In genomic region chr8:125133685-125134114, GRCm38 (mm10) we compare ENCODE assay signal across 11 mouse cellular contexts.
DNase-seq lines count a peak whose midpoint lies in the region; ATAC-seq and TF ChIP-seq lines count a peak whose summit lies in the region.
"Had no signal": no experiment of that assay in that cellular context is flagged by ENCODE, and none has a peak within 500 bp of the region (broad histone marks: within the 10 kb centered on the region; RNA-seq: fewer than 3 reads in every experiment).

No protein-coding gene starts in this region.

- no peak for ATAC-seq in lung, embryonic 14.5 days (ENCODE audit: insufficient read depth)
- ATAC-seq in neural tube, embryonic 15.5 days (ENCODE audit: low FRiP score): no peak
- ATAC-seq in hindbrain, embryonic 11.5 days (ENCODE audit: low FRiP score): no peak
- no peak for ATAC-seq in inflammation-experienced regulatory T-cells, adult 6 months
- ATAC-seq: Patski had no signal

- no peak overlapping the region for H3K27ac ChIP-seq in lung, embryonic 14.5 days (ENCODE audit: low read depth)
- H3K27ac ChIP-seq in neural tube, embryonic 15.5 days (replicated peaks): no peak overlapping the region
- H3K27ac ChIP-seq in hindbrain, embryonic 11.5 days (ENCODE audit: low read depth, low read length): no peak overlapping the region
- H3K27ac ChIP-seq: midbrain, embryonic 12.5 days had no signal

- H3K9ac ChIP-seq in lung, embryonic 14.5 days: no peak overlapping the region
- H3K9ac ChIP-seq in neural tube, embryonic 15.5 days (replicated peaks): no peak overlapping the region
- H3K9ac ChIP-seq in hindbrain, embryonic 11.5 days (ENCODE audit: low read depth, low read length): no peak overlapping the region
- H3K9ac ChIP-seq: midbrain, embryonic 12.5 days had no signal

- H3K27me3 ChIP-seq in lung, embryonic 14.5 days (ENCODE audit: insufficient read depth, low read length): no peaks in the 10 kb centered on the region
- 0 out of 2 replicates have a peak, but pooled peaks cover 8% of the 10 kb centered on the region for H3K27me3 ChIP-seq in neural tube, embryonic 15.5 days (replicated peaks)
- no peaks in the 10 kb centered on the region for H3K27me3 ChIP-seq in hindbrain, embryonic 11.5 days (ENCODE audit: control insufficient read depth, insufficient read depth, low read length)

- H3K9me3 ChIP-seq in lung, embryonic 14.5 days (ENCODE audit: low read depth, low read length): no peaks in the 10 kb centered on the region
- no peaks in the 10 kb centered on the region for H3K9me3 ChIP-seq in neural tube, embryonic 15.5 days (replicated peaks)
- H3K9me3 ChIP-seq in hindbrain, embryonic 11.5 days (ENCODE audit: control insufficient read depth, low read length): no peaks in the 10 kb centered on the region
- H3K9me3 ChIP-seq: midbrain, embryonic 12.5 days had no signal

- TF ChIP-seq POLR2A in lung, adult 2 months (IDR thresholded peaks at IDR 0.05; ENCODE audit: borderline replicate concordance, extremely low read depth, low read depth, low read length): no peak; the same call in 1 of the 2 replicates

- no peaks in the 10 kb centered on the region for H3K36me3 ChIP-seq in lung, embryonic 14.5 days (ENCODE audit: insufficient read depth)
- H3K36me3 ChIP-seq in neural tube, embryonic 15.5 days: no peaks in the 10 kb centered on the region
- H3K36me3 ChIP-seq in hindbrain, embryonic 11.5 days (ENCODE audit: control insufficient read depth, insufficient read depth, low read length): no peaks in the 10 kb centered on the region
- H3K36me3 ChIP-seq: midbrain, embryonic 12.5 days had no signal

- H3K4me1 ChIP-seq in lung, embryonic 14.5 days (ENCODE audit: insufficient read depth): no peaks in the 10 kb centered on the region
- no peaks in the 10 kb centered on the region for H3K4me1 ChIP-seq in lung, adult 2 months (ENCODE audit: control insufficient read depth, insufficient read depth, low read length)
- peaks cover 8% of the 10 kb centered on the region for H3K4me1 ChIP-seq in neural tube, embryonic 15.5 days
- peaks cover 3% of the 10 kb centered on the region; the same call in 1 of the 2 replicates for H3K4me1 ChIP-seq in hindbrain, embryonic 11.5 days (replicated peaks; ENCODE audit: control insufficient read depth, insufficient read depth, low read length)

- H3K4me3 ChIP-seq in lung, embryonic 14.5 days (ENCODE audit: low read depth, low read length): no peak overlapping the region
- no peak overlapping the region for H3K4me3 ChIP-seq in lung, adult 2 months (replicated peaks; ENCODE audit: extremely low read depth, low read depth, low read length)
- no peak overlapping the region for H3K4me3 ChIP-seq in neural tube, embryonic 15.5 days (replicated peaks)
- H3K4me3 ChIP-seq in hindbrain, embryonic 11.5 days (ENCODE audit: low read depth, low read length): no peak overlapping the region
- H3K4me3 ChIP-seq: erythroblast, embryonic 14.5 days; midbrain, embryonic 12.5 days had no signal

- H3K4me2 ChIP-seq in lung, embryonic 14.5 days: no peak overlapping the region
- no peak overlapping the region for H3K4me2 ChIP-seq in neural tube, embryonic 15.5 days
- no peak overlapping the region for H3K4me2 ChIP-seq in hindbrain, embryonic 11.5 days (replicated peaks; ENCODE audit: low read depth, low read length)
- H3K4me2 ChIP-seq: midbrain, embryonic 12.5 days had no signal

- TF ChIP-seq CTCF in lung, embryonic 14.5 days (IDR thresholded peaks at IDR 0.05; ENCODE audit: low read depth): no peak
- TF ChIP-seq CTCF in lung, adult 2 months (IDR thresholded peaks at IDR 0.05; ENCODE audit: insufficient read depth, low read length): no peak

- peak; percentile 12 for DNase-seq in lung, embryonic 14.5 days
- DNase-seq in lung, adult 2 months: no peak
- DNase-seq in gonadal fat pad, adult 2 months (ENCODE audit: low read depth): peak; percentile 31
- DNase-seq in layer of hippocampus, adult 18-20 months (ENCODE audit: low spot score in 2 of 2): peak; percentile 85 to 93
- DNase-seq in lung, postnatal 14 days: peak; percentile 64
- no peak for DNase-seq in hindbrain, embryonic 11.5 days (ENCODE audit: low spot score)

- 48% methylated on average over 11 of the region's 11 CpGs for WGBS in lung, embryonic 14.5 days
- WGBS in lung, adult 2 months: 43% methylated on average over 11 of the region's 11 CpGs
- WGBS in neural tube, embryonic 15.5 days: 79% methylated on average over 11 of the region's 11 CpGs
- WGBS in hindbrain, embryonic 11.5 days: 84% methylated on average over 11 of the region's 11 CpGs

Comparison
In these comparisons a context has a peak if more than half of its experiments do, and no peak if none do; other contexts are left out.
1. DNase-seq: peak in lung, embryonic 14.5 days (single experiment), gonadal fat pad, adult 2 months (single experiment), layer of hippocampus, adult 18-20 months (2 of 2) and lung, postnatal 14 days (single experiment); none in lung, adult 2 months (single experiment) and hindbrain, embryonic 11.5 days (single experiment).